22 mouse cellular contexts compared by ENCODE assay signal in genomic region chr16:70141466-70141865, GRCm38 (mm10).
DNase-seq lines count a peak whose midpoint lies in the region; ATAC-seq lines count a peak whose summit lies in the region.
"Had no signal": no experiment of that assay in that cellular context is flagged by ENCODE, and none has a peak within 500 bp of the region (broad histone marks: within the 10 kb centered on the region; RNA-seq: fewer than 3 reads in every experiment).

No protein-coding gene starts in this region.

- H3K36me3 ChIP-seq in forebrain, embryonic 13.5 days (ENCODE audit: poor library complexity, severe bottlenecking) = no peaks in the 10 kb centered on the region
- H3K36me3 ChIP-seq: embryonic facial prominence, embryonic 13.5 days; embryonic facial prominence, embryonic 15.5 days had no signal

- H3K9ac ChIP-seq in forebrain, embryonic 13.5 days = no peak overlapping the region
- H3K9ac ChIP-seq: embryonic facial prominence, embryonic 13.5 days; embryonic facial prominence, embryonic 15.5 days had no signal

- no peak overlapping the region for H3K4me3 ChIP-seq in forebrain, embryonic 13.5 days
- H3K4me3 ChIP-seq: embryonic facial prominence, embryonic 13.5 days; embryonic facial prominence, embryonic 15.5 days; erythroblast, embryonic 14.5 days had no signal

- DNase-seq in R1 (ENCODE audit: low read depth, low spot score) = peak; percentile 15
- peak; percentile 42 for DNase-seq in brain, adult 2 months (ENCODE audit: low read depth, low spot score)
- DNase-seq in gonadal fat pad, adult 2 months (ENCODE audit: low read depth) = peak; percentile 75
- DNase-seq in kidney, adult 11 months = no peak
- DNase-seq in lung, postnatal 4 days = no peak
- DNase-seq: adrenal gland, adult 8-10 months; adrenal gland, postnatal 14 days; adrenal gland, postnatal 36 days; cerebellum, adult 11 months; cerebellum, adult 18-20 months; cerebellum, adult 8-10 months; cerebellum, adult 9-11 months; cerebellum, postnatal 14 days; cerebellum, postnatal 36 days; embryo, embryonic 11 days had no signal

- no peak overlapping the region for H3K4me2 ChIP-seq in forebrain, embryonic 13.5 days
- H3K4me2 ChIP-seq: embryonic facial prominence, embryonic 13.5 days; embryonic facial prominence, embryonic 15.5 days had no signal

- ATAC-seq in forebrain, embryonic 13.5 days = no peak
- ATAC-seq: activated CD4-positive, CD25-positive, alpha-beta regulatory T cell, adult 4 months; forebrain, embryonic 14.5 days; forebrain, embryonic 16.5 days had no signal

- H3K4me1 ChIP-seq in forebrain, embryonic 13.5 days = no peaks in the 10 kb centered on the region
- H3K4me1 ChIP-seq: embryonic facial prominence, embryonic 13.5 days; embryonic facial prominence, embryonic 15.5 days had no signal

- H3K9me3 ChIP-seq in forebrain, embryonic 13.5 days (replicated peaks) = no peaks in the 10 kb centered on the region
- H3K9me3 ChIP-seq: embryonic facial prominence, embryonic 13.5 days; embryonic facial prominence, embryonic 15.5 days had no signal

- H3K27ac ChIP-seq in forebrain, embryonic 13.5 days = no peak overlapping the region
- H3K27ac ChIP-seq: embryonic facial prominence, embryonic 13.5 days; embryonic facial prominence, embryonic 15.5 days had no signal

- no peaks in the 10 kb centered on the region for H3K27me3 ChIP-seq in forebrain, embryonic 13.5 days
- H3K27me3 ChIP-seq: embryonic facial prominence, embryonic 13.5 days; embryonic facial prominence, embryonic 15.5 days had no signal

- 36% methylated on average over 3 of the region's 3 CpGs for WGBS in forebrain, embryonic 13.5 days

Comparison
In these comparisons a context has a peak if more than half of its experiments do, and no peak if none do; other contexts are left out.
1. DNase-seq: peak in R1 (single experiment), brain, adult 2 months (single experiment) and gonadal fat pad, adult 2 months (single experiment); none in kidney, adult 11 months (single experiment) and lung, postnatal 4 days (0 of 2).